In the genomic region with DNA sequence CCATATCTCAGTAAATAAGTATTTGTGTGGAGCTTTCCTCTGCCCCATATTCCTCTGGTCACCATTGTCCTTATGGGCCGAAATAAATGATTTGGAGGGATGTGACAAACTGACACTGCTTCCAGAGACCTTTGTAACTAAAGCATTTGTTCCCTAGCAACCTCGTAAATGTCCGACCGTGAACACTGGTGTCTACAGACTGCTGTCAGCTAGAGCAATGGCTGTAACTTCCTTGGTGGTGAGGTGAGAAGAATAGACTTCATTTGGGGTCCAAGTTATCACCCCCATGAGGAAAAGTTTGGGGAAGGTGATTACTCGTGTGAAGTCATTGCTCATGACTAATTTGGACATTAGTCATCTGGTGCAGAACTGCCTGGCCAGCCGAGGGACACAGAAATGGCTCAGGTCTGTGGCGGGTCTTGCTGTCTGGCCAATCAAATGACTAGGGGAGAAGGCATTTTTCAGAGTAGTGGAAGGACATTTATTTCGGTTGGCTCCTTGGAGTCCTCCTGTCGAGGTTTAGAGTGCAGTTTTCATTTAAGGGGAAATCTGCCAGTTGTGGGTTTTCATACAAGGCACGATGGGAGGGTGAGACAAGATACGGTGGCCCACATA, we compare ENCODE assay signal across 16 mouse cellular contexts.
"Had no signal": no experiment of that assay in that cellular context is flagged by ENCODE, and none has a peak within 500 bp of the region (broad histone marks: within the 10 kb centered on the region; RNA-seq: fewer than 3 reads in every experiment).

No protein-coding gene starts in this region.

- H3K27ac ChIP-seq: intestine, embryonic 15.5 days; layer of hippocampus, adult 2 months; liver, embryonic 15.5 days; macrophage; midbrain, embryonic 15.5 days; neural tube, embryonic 12.5 days; stomach, embryonic 15.5 days had no signal

- H3K9me3 ChIP-seq: intestine, embryonic 15.5 days; liver, embryonic 15.5 days; midbrain, embryonic 15.5 days; neural tube, embryonic 12.5 days; stomach, embryonic 15.5 days had no signal

- H3K9ac ChIP-seq: intestine, embryonic 15.5 days; liver, embryonic 15.5 days; midbrain, embryonic 15.5 days; neural tube, embryonic 12.5 days; stomach, embryonic 15.5 days had no signal

- DNase-seq: kidney, adult 18-20 months; kidney, postnatal 10 days; kidney, postnatal 4 days; lung, adult 2 months; lung, postnatal 10 days; right cerebral cortex, postnatal 14 days; thymus, postnatal 36 days had no signal

- H3K4me2 ChIP-seq: intestine, embryonic 15.5 days; liver, embryonic 11.5 days; liver, embryonic 15.5 days; midbrain, embryonic 15.5 days; neural tube, embryonic 12.5 days; stomach, embryonic 15.5 days had no signal

- ATAC-seq: intestine, embryonic 15.5 days; midbrain, embryonic 15.5 days had no signal

- H3K4me1 ChIP-seq: intestine, embryonic 15.5 days; liver, embryonic 15.5 days; megakaryocyte, embryonic 14.5 days; neural tube, embryonic 12.5 days; stomach, embryonic 15.5 days had no signal

- H3K27me3 ChIP-seq: intestine, embryonic 15.5 days; liver, embryonic 15.5 days; megakaryocyte, embryonic 14.5 days; midbrain, embryonic 15.5 days; neural tube, embryonic 12.5 days; stomach, embryonic 15.5 days had no signal

- H3K4me3 ChIP-seq: intestine, embryonic 15.5 days; layer of hippocampus, adult 2 months; liver, embryonic 15.5 days; megakaryocyte, embryonic 14.5 days; midbrain, embryonic 15.5 days; neural tube, embryonic 12.5 days; stomach, embryonic 15.5 days had no signal

- H3K36me3 ChIP-seq: intestine, embryonic 15.5 days; liver, embryonic 15.5 days; midbrain, embryonic 15.5 days; neural tube, embryonic 12.5 days; stomach, embryonic 15.5 days had no signal
